Mouse (Mus musculus) heart, postnatal 0 days (tissue): Measurements from ENCODE around the gene Eva1a. TPM values are rescaled to one million over a fixed set of nuclear protein-coding genes. Genes with fewer than 3 reads are reported as not detected.

Source experiments
- ATAC-seq: fragments of 200-750 bp; cut with Nextera tagmentation; 2 replicates; pipeline ENCODE4 v1.8.0; 2017; ENCODE audit warnings: low read depth, moderate number of reproducible peaks, moderate library complexity; ENCODE audit not compliant: insufficient read depth
- DNase-seq: peaks from one replicate; pipeline ENCODE4 v3.0.0-alpha.2; 2016; ENCODE audit warnings: low spot score
- H3K27ac ChIP-seq: fragments of 300-500 bp; sonication (generic); 2 replicates; pipeline ENCODE4 v1.5.1; 2014; ENCODE audit warnings: low read depth, mild to moderate bottlenecking
- H3K27me3 ChIP-seq: fragments of 300-500 bp; sonication (generic); 2 replicates; pipeline ENCODE4 v1.6.1; 2014; ENCODE audit warnings: low read length, mixed read lengths; ENCODE audit not compliant: control insufficient read depth, insufficient read depth
- H3K36me3 ChIP-seq: fragments of 300-500 bp; sonication (generic); replicated peaks from 2 replicates; pipeline ENCODE4 v1.6.1; 2014; ENCODE audit warnings: low read length, mixed read lengths; ENCODE audit not compliant: control insufficient read depth, insufficient read depth
- H3K4me1 ChIP-seq: fragments of 300-500 bp; sonication (generic); 2 replicates; pipeline ENCODE4 v1.6.1; 2014; ENCODE audit warnings: antibody characterized with exemption; ENCODE audit not compliant: control insufficient read depth, insufficient read depth
- H3K4me2 ChIP-seq: fragments of 300-500 bp; sonication (generic); 2 replicates; pipeline ENCODE4 v1.6.1; 2014; ENCODE audit warnings: low read depth, mild to moderate bottlenecking, low read length, moderate library complexity
- H3K4me3 ChIP-seq: fragments of 300-500 bp; sonication (generic); 2 replicates; pipeline ENCODE4 v1.5.1; 2014; ENCODE audit warnings: low read depth, low read length
- H3K9ac ChIP-seq: fragments of 300-500 bp; sonication (generic); replicated peaks from 2 replicates; pipeline ENCODE4 v1.6.1; 2014; ENCODE audit warnings: low read depth, low read length, mixed read lengths
- H3K9me3 ChIP-seq: fragments of 300-500 bp; sonication (generic); replicated peaks from 2 replicates; pipeline ENCODE4 v1.6.1; 2016; ENCODE audit warnings: low read length; ENCODE audit not compliant: control insufficient read depth
- CTCF ChIP-seq: IDR thresholded peaks from 2 replicates; pipeline ENCODE4 v1.5.1; 2016; ENCODE audit warnings: antibody characterized with exemption, control low read depth, low read depth
- EP300 ChIP-seq: IDR thresholded peaks from 2 replicates; pipeline ENCODE4 v1.6.1; 2016; ENCODE audit warnings: antibody characterized with exemption, low read depth
- WGBS: fragments of 180-500 bp; shearing (Covaris S2); extraction: QIAGEN DNeasy Blood & Tissue Kit; methylation state at CpG from one replicate; pipeline ENCODE4 v1.1.7; 2014; 5-methylcytosine and 5-hydroxymethylcytosine counted together
- polyA plus RNA-seq: library from polyadenylated mRNA; unstranded; fragments of >200 nt; fragmentation: Nextera tagmentation; extraction: Ambion mirVana; gene quantifications from 2 replicates; pipeline ENCODE4 v1.2.1, GENCODE M21; 2015
- total RNA-seq: library from RNA; depleted of rRNA; stranded (reverse); fragments of >200 nt; gene quantifications from 2 replicates; pipeline ENCODE4 v1.2.3, GENCODE M21; 2014; ENCODE audit warnings: low replicate concordance; rRNA removed

The Eva1a gene
- total RNA-seq (5.2 and 6.6 TPM in 2 replicates), polyA plus RNA-seq (3.8 and 4.2 TPM in 2 replicates)

GRCm38 (mm10) chr6:82040834-82041487 is at the start of gene Eva1a:
Eva1a (plus strand) TSS chr6:82041043.
- no peak for ATAC-seq
- no peaks in the 10 kb centered on the region for H3K4me1 ChIP-seq

GRCm38 (mm10) chr6:82012392-82012791 is 28.5 kb upstream of the Eva1a start:
- H3K4me3 ChIP-seq = no peak overlapping the region
- H3K27ac ChIP-seq = no peak overlapping the region
- no peak for TF ChIP-seq CTCF
- TF ChIP-seq EP300 = no peak
- no peak for DNase-seq
- no peak overlapping the region for H3K4me2 ChIP-seq
- no peaks in the 10 kb centered on the region for H3K36me3 ChIP-seq
- ATAC-seq = no peak
- H3K9me3 ChIP-seq = no peaks in the 10 kb centered on the region
- H3K4me1 ChIP-seq = no peaks in the 10 kb centered on the region
- no peak overlapping the region for H3K9ac ChIP-seq
- WGBS = 75% methylated on average over 1 of the region's 1 CpGs
- H3K27me3 ChIP-seq = no peaks in the 10 kb centered on the region

More at GRCm38 (mm10) chr6:82040834-82041487, at the start of gene Eva1a:
- Histone ChIP-seq H3K9me3 (no peaks in the 10 kb centered on the region), H3K27ac (0 out of 2 replicates have a peak within 1 kb of the TSS, but pooled peaks have one; percentile 4), H3K36me3 (no peaks in the 10 kb centered on the region), H3K9ac (peak within 1 kb of the TSS; percentile 32), H3K4me3 (peak within 1 kb of the TSS; percentile 61), H3K27me3 (peaks cover 14% of the 10 kb centered on the region), H3K4me2 (peak within 1 kb of the TSS; percentile 86)
- no peak for DNase-seq
- WGBS = 17% methylated on average over 11 of the region's 11 CpGs
- TF ChIP-seq CTCF = no peak
- TF ChIP-seq EP300 = no peak

- DNase-seq = no peak
- Histone ChIP-seq H3K36me3 (no peaks in the 10 kb centered on the region), H3K4me2 (no peak overlapping the region), H3K27me3 (no peaks in the 10 kb centered on the region), H3K9ac (no peak overlapping the region), H3K9me3 (no peaks in the 10 kb centered on the region), H3K4me3 (no peak overlapping the region), H3K4me1 (no peaks in the 10 kb centered on the region), H3K27ac (no peak overlapping the region)
- TF ChIP-seq EP300 (no peak), CTCF (no peak)
- no peak for ATAC-seq
- 77% methylated on average over 5 of the region's 5 CpGs for whole genome bisulfite sequencing
Measured at GRCm38 (mm10) chr6:82021074-82021473, 19.8 kb upstream of the Eva1a start.

GRCm38 (mm10) chr6:82021494-82021893 is 19.3 kb upstream of the Eva1a start:
- DNase-seq = no peak
- no peaks in the 10 kb centered on the region for H3K27me3 ChIP-seq
- no peaks in the 10 kb centered on the region for H3K4me1 ChIP-seq
- 79% methylated on average over 5 of the region's 5 CpGs for WGBS
- H3K27ac ChIP-seq = no peak overlapping the region
- H3K9me3 ChIP-seq = no peaks in the 10 kb centered on the region
- H3K36me3 ChIP-seq = no peaks in the 10 kb centered on the region
- ATAC-seq = no peak
- H3K4me3 ChIP-seq = no peak overlapping the region
- TF ChIP-seq CTCF (no peak), EP300 (no peak)
- H3K9ac ChIP-seq = no peak overlapping the region
- no peak overlapping the region for H3K4me2 ChIP-seq

- H3K9ac ChIP-seq = no peak overlapping the region
- H3K27ac ChIP-seq = no peak overlapping the region
- no peaks in the 10 kb centered on the region for H3K4me1 ChIP-seq
- no peak for DNase-seq
- 57% methylated on average over 19 of the region's 19 CpGs for WGBS
- H3K4me2 ChIP-seq = no peak overlapping the region
- H3K36me3 ChIP-seq = no peaks in the 10 kb centered on the region
- H3K4me3 ChIP-seq = no peak overlapping the region
- ATAC-seq = no peak
- TF ChIP-seq CTCF (no peak), EP300 (no peak)
- H3K9me3 ChIP-seq = no peaks in the 10 kb centered on the region
- H3K27me3 ChIP-seq = no peaks in the 10 kb centered on the region
Measured at GRCm38 (mm10) chr6:82029611-82030510, 11.0 kb upstream of the Eva1a start.
